Mouse (Mus musculus) embryonic facial prominence, embryonic 15.5 days (tissue): Measurements from ENCODE around the gene Cfap45. TPM values are rescaled to one million over a fixed set of nuclear protein-coding genes. Genes with fewer than 3 reads are reported as not detected.

Experiments
- ATAC-seq: fragments of 200-750 bp; cut with Nextera tagmentation; 2 replicates; pipeline ENCODE4 v1.8.0; 2017; ENCODE audit warnings: low read depth, moderate TSS enrichment; ENCODE audit not compliant: insufficient number of reproducible peaks, low FRiP score, low TSS enrichment
- H3K27ac ChIP-seq: fragments of 300-500 bp; sonication (generic); replicated peaks from 2 replicates; pipeline ENCODE4 v1.5.1; 2015; ENCODE audit warnings: mild to moderate bottlenecking, inconsistent platforms
- H3K27me3 ChIP-seq: fragments of 300-500 bp; sonication (generic); 2 replicates; pipeline ENCODE4 v1.6.1; 2015; ENCODE audit warnings: inconsistent platforms
- H3K36me3 ChIP-seq: fragments of 300-500 bp; sonication (generic); 2 replicates; pipeline ENCODE4 v1.6.1; 2015; ENCODE audit warnings: mild to moderate bottlenecking, inconsistent platforms
- H3K4me1 ChIP-seq: fragments of 300-500 bp; sonication (generic); 2 replicates; pipeline ENCODE4 v1.6.1; 2015; ENCODE audit warnings: inconsistent platforms
- H3K4me2 ChIP-seq: fragments of 300-500 bp; sonication (generic); replicated peaks from 2 replicates; pipeline ENCODE4 v1.6.1; 2015; ENCODE audit warnings: mild to moderate bottlenecking, inconsistent platforms
- H3K4me3 ChIP-seq: fragments of 300-500 bp; sonication (generic); replicated peaks from 2 replicates; pipeline ENCODE4 v1.5.1; 2015; ENCODE audit warnings: mild to moderate bottlenecking, inconsistent platforms
- H3K9ac ChIP-seq: fragments of 300-500 bp; sonication (generic); 2 replicates; pipeline ENCODE4 v1.6.1; 2015; ENCODE audit warnings: inconsistent platforms
- H3K9me3 ChIP-seq: fragments of 300-500 bp; sonication (generic); replicated peaks from 2 replicates; pipeline ENCODE4 v1.6.1; 2016; ENCODE audit warnings: inconsistent platforms
- WGBS: fragments of 180-500 bp; shearing (Covaris S2); methylation state at CpG from one replicate; pipeline ENCODE4 v1.1.7; 2015; 5-methylcytosine and 5-hydroxymethylcytosine counted together
- polyA plus RNA-seq: library from polyadenylated mRNA; unstranded; fragments of >200 nt; fragmentation: Nextera tagmentation; extraction: Ambion mirVana; gene quantifications from 2 replicates; pipeline ENCODE4 v1.2.1, GENCODE M21; 2015

The Cfap45 gene
- polyA plus RNA-seq, 1 experiment from 2014 or later = 18.7 TPM

- no peaks in the 10 kb centered on the region for H3K27me3 ChIP-seq
- 83% methylated on average over 17 of the region's 17 CpGs for WGBS
- H3K4me1 ChIP-seq = peaks cover 19% of the 10 kb centered on the region
- no peak overlapping the region for H3K4me3 ChIP-seq
- no peak overlapping the region for H3K4me2 ChIP-seq
- ATAC-seq = no peak
- H3K9ac ChIP-seq = no peak overlapping the region
- no peak overlapping the region for H3K27ac ChIP-seq
- no peaks in the 10 kb centered on the region for H3K9me3 ChIP-seq
- peaks cover 27% of the 10 kb centered on the region; the same call in 1 of the 2 replicates for H3K36me3 ChIP-seq
Observed at GRCm38 (mm10) chr1:172496030-172496429, 24.6 kb upstream of the Cfap45 start.

- Histone ChIP-seq H3K4me3 (no peak overlapping the region), H3K9ac (no peak overlapping the region), H3K4me2 (no peak overlapping the region), H3K9me3 (no peaks in the 10 kb centered on the region), H3K27ac (no peak overlapping the region), H3K4me1 (peaks cover 33% of the 10 kb centered on the region), H3K36me3 (peaks cover 23% of the 10 kb centered on the region; the same call in 1 of the 2 replicates), H3K27me3 (no peaks in the 10 kb centered on the region)
- WGBS = 74% methylated on average over 10 of the region's 10 CpGs
- no peak for ATAC-seq
Observed at GRCm38 (mm10) chr1:172497428-172497827, 23.2 kb upstream of the Cfap45 start.

DNA sequence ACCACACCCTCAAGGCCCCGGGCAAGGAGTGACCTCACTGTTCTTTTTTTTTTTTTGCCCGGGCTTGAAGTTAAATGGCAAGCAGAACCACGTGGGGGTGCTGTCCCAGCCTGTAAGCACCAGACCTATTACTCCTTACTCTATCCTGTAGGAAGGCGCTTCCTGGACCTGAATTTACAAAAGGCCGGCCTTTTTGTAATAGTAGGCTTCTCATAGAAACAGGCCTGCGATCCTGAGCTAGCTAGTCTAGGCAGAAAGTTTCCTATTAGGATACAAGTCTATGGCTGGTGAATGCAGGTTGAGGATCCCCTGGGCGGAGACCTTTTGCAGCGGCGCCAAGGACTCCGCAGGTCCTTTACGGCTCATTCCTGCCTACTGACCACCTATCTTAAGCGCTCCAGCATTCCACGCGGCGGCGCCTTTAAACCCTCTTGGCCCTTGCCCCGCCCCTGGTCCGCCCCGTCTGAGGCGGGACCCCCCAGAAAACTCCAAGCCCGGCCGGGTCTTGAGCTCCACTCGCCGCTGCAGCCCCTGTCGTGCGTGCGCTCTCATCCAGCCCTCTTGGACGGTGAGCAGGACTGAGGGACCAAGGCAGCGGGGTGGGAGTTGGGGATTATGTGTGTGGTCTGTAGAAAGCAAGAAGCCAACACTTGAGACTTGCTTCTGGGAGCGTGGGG lies 20.7 kb upstream of the Cfap45 start, which contains the start of gene Tagln2:
Gene Tagln2 (plus strand): TSS at position 283 of the 677 bp plus-strand sequence.
- peaks cover 54% of the 10 kb centered on the region for H3K4me1 ChIP-seq
- no peaks in the 10 kb centered on the region for H3K27me3 ChIP-seq
- H3K4me3 ChIP-seq = peak within 1 kb of the TSS; percentile 57
- peak within 1 kb of the TSS; percentile 68 for H3K4me2 ChIP-seq
- peak within 1 kb of the TSS; percentile 86 for H3K27ac ChIP-seq
- ATAC-seq = peak; percentile 71
- peaks cover 23% of the 10 kb centered on the region; the same call in 1 of the 2 replicates for H3K36me3 ChIP-seq
- peak within 1 kb of the TSS; percentile 50 for H3K9ac ChIP-seq
- no peaks in the 10 kb centered on the region for H3K9me3 ChIP-seq
- WGBS = 3% methylated on average over 30 of the region's 30 CpGs

- 1% methylated on average over 54 of the region's 56 CpGs for WGBS
- peak overlapping the region; percentile 57 for H3K4me3 ChIP-seq
- peaks cover 56% of the 10 kb centered on the region for H3K4me1 ChIP-seq
- H3K9me3 ChIP-seq = no peaks in the 10 kb centered on the region
- H3K27me3 ChIP-seq = no peaks in the 10 kb centered on the region
- peak overlapping the region; percentile 86 for H3K27ac ChIP-seq
- peaks cover 30% of the 10 kb centered on the region for H3K36me3 ChIP-seq
- H3K9ac ChIP-seq = peak overlapping the region; percentile 50
- H3K4me2 ChIP-seq = peak overlapping the region; percentile 68
- peak; percentile 22; the same call in 1 of the 2 replicates for ATAC-seq
Observed at GRCm38 (mm10) chr1:172500451-172501370, 19.9 kb upstream of the Cfap45 start.

DNA sequence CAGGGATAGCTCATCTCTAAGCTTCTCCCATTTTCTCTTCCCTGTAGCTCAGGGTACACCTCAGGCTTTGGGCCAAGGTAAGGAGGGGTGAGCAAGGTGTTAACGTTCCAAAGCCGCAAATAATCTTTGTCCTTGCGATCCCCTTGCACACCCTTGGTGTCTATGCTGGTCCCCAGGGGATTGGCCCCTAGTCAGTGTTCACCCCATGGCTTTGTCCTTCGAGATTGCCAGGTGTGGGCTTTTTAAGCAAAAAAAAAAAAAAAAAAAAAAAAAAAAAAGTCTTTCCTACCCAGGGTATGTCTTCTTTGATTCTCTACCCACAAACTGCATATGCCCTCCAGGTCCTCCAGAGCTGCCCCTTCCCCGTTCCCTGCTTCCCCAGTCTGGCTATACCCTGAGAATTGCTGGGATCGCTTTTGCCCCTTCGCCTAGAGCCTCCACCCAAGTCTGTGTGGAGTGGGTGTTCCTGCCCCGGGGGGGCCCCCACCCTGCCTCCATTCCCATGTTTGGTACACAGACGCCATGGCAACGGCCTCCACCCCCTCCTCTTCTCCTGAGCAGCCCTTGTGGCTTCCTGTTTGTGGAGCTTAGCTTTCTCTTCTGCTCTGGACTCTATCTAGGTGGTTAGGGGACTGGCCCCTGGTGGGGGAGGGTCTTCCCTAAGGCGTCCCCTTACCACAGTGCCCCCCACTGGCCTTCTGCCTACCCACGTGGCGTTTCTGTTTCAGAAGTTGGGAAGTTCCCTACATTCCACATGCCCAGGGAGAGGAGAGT lies 19.0 kb upstream of the Cfap45 start:
- peaks cover 33% of the 10 kb centered on the region for H3K36me3 ChIP-seq
- ATAC-seq = peak; percentile 39; the same call in 1 of the 2 replicates
- WGBS = 25% methylated on average over 13 of the region's 13 CpGs
- H3K9ac ChIP-seq = no peak overlapping the region; the same call in 1 of the 2 replicates
- H3K4me1 ChIP-seq = peaks cover 58% of the 10 kb centered on the region
- peak overlapping the region; percentile 57 for H3K4me3 ChIP-seq
- H3K9me3 ChIP-seq = no peaks in the 10 kb centered on the region
- peak overlapping the region; percentile 68 for H3K4me2 ChIP-seq
- no peaks in the 10 kb centered on the region for H3K27me3 ChIP-seq
- peak overlapping the region; percentile 86 for H3K27ac ChIP-seq

DNA sequence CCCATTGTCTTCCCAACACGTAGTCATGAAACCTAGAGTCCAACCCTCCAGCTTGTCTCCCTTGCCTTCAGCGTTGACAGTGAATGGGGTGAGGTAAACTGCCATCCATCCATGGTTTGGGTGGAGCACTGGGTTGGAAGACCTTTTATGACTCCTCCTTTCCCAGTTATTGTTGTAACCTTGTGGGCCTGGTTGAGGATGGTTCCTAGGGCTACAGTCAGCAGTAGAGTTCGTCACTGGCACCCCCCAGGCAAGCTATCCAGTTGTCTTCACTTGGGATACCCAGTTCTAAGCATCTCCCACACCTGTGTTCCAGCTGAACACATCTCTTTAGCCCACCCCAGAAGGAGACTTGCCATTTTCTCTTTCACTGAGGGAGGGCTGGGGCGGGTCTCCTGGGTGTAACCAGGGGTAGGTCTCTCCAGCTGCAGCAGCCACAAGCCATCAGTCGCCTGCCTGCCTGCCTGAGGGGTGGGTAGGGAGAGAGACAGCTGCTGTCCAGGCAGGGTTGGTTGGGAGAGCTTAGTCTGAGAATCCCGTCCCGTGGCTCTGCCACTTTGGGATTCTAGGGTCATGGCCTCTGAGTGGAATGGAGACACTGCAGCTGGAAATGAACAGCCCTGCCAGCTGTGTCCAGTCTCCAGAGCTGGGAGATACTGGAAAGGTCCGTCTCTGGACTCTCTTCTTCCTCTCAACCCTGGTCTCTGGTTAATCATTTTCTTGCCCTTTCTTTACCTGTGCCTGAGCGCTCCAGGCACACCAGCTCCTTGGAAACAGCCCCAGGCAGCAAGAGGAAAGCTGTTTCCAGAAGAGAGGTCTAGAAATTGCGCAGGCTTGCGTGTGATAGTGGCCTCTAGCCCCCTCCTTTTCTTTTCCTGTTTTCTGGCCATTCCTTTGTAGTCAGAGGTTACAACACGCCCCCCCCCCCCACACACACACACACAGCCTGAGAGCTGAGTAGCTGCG lies 18.2 kb upstream of the Cfap45 start:
- peak overlapping the region; percentile 86 for H3K27ac ChIP-seq
- ATAC-seq = no peak

GRCm38 (mm10) chr1:172503111-172503997 lies 17.2 kb upstream of the Cfap45 start:
- Histone ChIP-seq H3K4me1 (peaks cover 70% of the 10 kb centered on the region), H3K27me3 (no peaks in the 10 kb centered on the region), H3K9ac (no peak overlapping the region), H3K9me3 (no peaks in the 10 kb centered on the region), H3K4me3 (peak overlapping the region; percentile 16), H3K36me3 (peaks cover 33% of the 10 kb centered on the region), H3K27ac (peak overlapping the region; percentile 67), H3K4me2 (peak overlapping the region; percentile 68)
- no peak for ATAC-seq
- WGBS = 37% methylated on average over 14 of the region's 14 CpGs

More for the DNA sequence above, 18.2 kb upstream of the Cfap45 start:
- Histone ChIP-seq H3K9me3 (no peaks in the 10 kb centered on the region), H3K4me3 (peak overlapping the region; percentile 57), H3K36me3 (peaks cover 32% of the 10 kb centered on the region), H3K9ac (no peak overlapping the region), H3K4me1 (peaks cover 67% of the 10 kb centered on the region), H3K27me3 (no peaks in the 10 kb centered on the region), H3K4me2 (peak overlapping the region; percentile 68)
- 29% methylated on average over 13 of the region's 13 CpGs for WGBS

DNA sequence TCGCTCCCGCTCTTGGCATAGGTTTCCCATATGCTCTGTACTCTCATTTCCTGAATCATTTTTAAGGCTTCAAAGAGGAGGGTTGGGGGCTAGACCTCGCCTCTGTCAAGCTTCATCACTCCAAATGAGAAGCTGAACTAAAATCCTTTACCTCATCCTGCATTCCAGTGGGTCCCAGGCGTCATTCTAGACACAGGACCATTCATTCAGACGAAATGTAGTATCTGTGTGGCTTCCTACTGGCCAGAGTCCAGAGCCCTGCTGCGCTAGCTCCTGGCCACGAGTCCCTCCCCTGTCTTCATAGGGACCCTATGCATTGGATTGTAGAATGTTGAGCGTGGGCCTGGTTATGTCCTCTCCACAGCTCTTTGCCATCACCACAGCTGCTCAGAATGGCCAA lies 15.8 kb upstream of the Cfap45 start:
- no peaks in the 10 kb centered on the region for H3K27me3 ChIP-seq
- H3K4me2 ChIP-seq = no peak overlapping the region
- ATAC-seq = no peak
- no peaks in the 10 kb centered on the region for H3K9me3 ChIP-seq
- H3K36me3 ChIP-seq = peaks cover 31% of the 10 kb centered on the region
- no peak overlapping the region for H3K9ac ChIP-seq
- H3K4me1 ChIP-seq = peaks cover 62% of the 10 kb centered on the region
- H3K4me3 ChIP-seq = no peak overlapping the region
- H3K27ac ChIP-seq = no peak overlapping the region
- WGBS = 60% methylated on average over 8 of the region's 8 CpGs

DNA sequence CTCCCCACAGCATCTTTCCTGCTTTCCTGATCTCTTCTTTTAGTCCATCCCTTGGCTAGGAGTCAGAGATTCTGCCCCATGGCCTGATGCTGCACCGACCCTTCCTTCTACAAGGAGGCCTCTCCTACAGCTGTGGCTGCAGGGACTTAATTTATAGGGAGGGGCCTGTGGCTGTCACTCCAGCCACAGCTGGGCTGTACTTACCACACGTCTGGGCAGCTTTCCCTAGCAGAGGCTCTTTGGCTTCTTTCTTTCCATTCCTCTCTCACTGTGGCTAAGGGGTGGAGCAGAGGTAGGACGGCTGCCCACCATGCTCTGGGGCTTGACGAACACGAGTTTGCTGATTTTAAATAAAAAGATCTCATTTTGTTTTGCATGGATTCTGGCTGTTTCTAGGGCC lies 13.6 kb upstream of the Cfap45 start:
- H3K4me3 ChIP-seq = no peak overlapping the region
- no peak overlapping the region for H3K4me2 ChIP-seq
- peaks cover 31% of the 10 kb centered on the region for H3K36me3 ChIP-seq
- 0 out of 2 replicates have a peak overlapping the region, but pooled peaks have one; percentile 4 for H3K27ac ChIP-seq
- WGBS = 38% methylated on average over 5 of the region's 5 CpGs
- peaks cover 41% of the 10 kb centered on the region for H3K4me1 ChIP-seq
- peak; percentile 71 for ATAC-seq
- no peaks in the 10 kb centered on the region for H3K9me3 ChIP-seq
- H3K9ac ChIP-seq = no peak overlapping the region
- no peaks in the 10 kb centered on the region for H3K27me3 ChIP-seq
